Mouse (Mus musculus) megakaryocyte progenitor cell, adult 5-6 weeks (primary cell): ENCODE results near the gene Col12a1. TPM values are rescaled to one million over a fixed set of nuclear protein-coding genes. Genes with fewer than 3 reads are reported as not detected.

Experiments used
- ATAC-seq: replicated peaks from 2 replicates; pipeline ENCODE4 v1.8.0; 2016; ENCODE audit warnings: mild to moderate bottlenecking, moderate TSS enrichment, inconsistent platforms; ENCODE audit not compliant: poor library complexity
- total RNA-seq, 2 experiments: library from RNA; stranded (forward) in 1 of 2; stranded (reverse) in 1 of 2; fragments of 157-497, 149-512 nt in 1 of 2; fragments of 200-1000 nt in 1 of 2; gene quantifications; 2 replicates each; pipeline versions ENCODE4 v1.2.3 to v1.2.4; 2015 to 2017

Gene Col12a1
- total RNA-seq, 2 experiments from 2014 or later, result not detected

DNA sequence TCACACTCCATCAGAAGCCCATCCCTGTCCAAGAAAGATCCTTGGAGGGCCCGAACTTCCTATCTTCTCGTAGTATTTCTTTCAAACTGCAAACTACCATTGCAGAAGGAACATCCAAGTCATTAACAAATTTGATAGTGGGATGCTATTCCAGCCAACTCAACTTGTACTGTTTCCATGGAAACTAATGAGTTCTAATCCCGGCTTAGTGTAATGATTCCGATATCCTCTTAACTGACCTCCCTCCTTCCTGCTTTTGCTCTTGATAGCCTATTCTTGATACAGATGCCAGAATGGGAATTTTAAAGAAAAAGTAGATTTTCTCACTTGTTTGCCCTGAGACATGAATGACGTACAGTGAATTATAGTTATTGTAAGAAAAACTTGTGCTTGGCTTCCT lies 112.5 kb downstream of the Col12a1 start:
- ATAC-seq, result no peak

DNA sequence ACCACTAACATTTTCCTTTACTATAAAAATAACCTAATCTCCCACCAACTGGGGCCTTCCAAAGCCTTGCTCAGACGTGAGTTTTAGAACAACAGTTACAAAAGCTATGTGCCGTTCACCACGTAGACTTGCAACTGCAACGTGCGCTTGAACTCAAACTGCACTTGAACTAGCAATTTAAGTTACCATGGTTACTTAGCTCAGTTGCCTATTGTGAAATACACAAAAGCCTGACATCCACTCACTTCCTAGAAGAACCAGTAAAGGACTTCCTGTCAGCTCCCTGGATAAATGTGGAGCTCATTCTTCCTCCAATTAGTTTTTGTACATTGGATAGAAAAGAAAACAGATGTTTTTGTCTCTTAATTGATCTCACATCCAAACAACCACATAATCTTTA lies 112.9 kb downstream of the Col12a1 start:
- no peak for ATAC-seq

DNA sequence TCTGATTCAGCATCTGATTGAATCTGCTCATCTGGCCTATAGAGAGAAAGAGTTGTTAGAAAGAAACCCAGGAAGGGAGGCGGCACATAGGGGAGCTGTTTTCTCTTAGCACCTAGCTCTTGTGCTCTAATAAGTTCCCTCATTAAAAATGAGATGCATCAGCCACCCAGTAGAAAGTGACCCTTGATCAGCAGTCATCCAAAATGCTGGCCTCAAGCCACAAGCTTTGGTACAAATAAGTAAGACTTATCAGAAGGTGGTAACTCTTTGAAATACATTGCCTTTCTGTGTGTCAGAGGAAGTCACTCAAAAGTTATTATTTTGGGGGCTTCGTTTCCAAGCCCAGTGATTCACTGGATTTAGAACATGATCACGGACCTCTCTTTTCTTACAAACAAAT lies 114.1 kb downstream of the Col12a1 start:
- ATAC-seq, result no peak

DNA sequence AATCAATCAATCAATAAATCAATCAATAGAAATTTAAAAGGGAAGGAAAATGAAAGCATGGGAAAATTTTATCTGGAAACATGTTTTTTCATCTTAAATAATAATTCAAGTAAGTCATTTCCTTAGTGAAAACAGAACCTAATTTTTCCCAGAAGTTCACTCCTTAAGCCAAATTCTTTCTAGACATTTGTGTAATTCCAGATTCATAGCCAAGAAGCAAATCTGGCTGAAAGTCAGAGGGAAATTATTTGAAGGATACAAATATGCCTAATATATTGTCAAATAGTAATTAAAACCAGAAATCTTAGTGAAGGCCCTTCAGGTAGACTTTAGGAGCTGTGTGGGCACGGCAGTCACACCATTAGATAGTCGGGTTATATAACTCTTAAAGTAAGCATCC lies 115.2 kb downstream of the Col12a1 start:
- ATAC-seq, result no peak

DNA sequence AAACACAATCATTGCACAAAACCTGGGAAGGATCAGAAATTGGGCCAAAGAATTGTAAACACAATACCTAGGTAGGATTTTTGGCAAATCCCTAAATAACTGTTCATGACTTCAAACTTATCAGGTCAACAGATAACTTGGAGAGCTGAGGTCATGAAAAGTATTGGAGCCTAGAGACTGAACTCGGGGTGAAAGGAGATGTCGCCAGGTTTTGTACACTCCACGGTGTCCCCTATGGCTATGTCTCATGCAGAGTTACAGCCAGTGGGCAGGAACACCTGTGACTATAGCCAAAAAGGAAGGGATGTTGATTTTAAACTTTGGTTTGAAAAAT lies 118.4 kb downstream of the Col12a1 start:
- no peak for ATAC-seq

DNA sequence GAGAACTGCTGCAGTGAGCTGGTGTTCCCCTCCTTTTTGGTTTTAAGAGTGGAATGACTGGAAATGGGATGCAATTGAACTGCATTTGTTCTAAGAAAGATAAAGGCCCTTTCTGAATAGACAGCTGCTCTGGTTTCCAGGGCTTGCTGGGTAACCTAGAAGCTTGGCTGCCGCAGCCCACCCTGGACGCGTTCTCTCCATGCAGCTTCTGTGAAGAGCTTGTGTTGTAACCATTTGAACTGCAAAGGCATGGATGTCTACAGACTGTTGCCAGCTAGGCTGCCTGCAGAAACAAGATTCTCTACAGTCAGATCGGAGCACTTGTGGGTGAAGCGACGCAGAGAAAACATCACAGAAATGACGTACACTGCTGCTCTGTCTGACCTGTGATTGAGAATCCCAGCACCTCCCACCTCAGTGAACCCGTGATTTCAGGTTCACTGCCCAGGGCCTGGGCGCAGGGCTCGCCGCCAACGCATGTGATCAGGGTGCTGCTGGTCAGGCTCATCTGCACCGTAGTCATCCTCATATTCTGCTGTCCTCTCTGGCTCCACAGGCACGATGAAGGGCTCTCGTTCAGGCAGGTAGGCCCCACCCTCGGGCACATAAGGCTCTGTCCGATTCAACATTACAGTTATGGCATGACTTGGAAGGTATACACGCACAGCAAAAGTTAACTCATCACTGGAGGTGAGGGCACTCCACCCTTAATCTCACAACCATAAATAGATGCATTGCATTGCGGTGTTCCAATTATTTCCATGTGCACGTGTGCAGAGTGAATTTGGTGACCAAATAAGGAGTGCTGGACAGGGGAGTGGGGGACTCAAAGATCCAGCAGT lies 119.0 kb downstream of the Col12a1 start:
- no peak for ATAC-seq

DNA sequence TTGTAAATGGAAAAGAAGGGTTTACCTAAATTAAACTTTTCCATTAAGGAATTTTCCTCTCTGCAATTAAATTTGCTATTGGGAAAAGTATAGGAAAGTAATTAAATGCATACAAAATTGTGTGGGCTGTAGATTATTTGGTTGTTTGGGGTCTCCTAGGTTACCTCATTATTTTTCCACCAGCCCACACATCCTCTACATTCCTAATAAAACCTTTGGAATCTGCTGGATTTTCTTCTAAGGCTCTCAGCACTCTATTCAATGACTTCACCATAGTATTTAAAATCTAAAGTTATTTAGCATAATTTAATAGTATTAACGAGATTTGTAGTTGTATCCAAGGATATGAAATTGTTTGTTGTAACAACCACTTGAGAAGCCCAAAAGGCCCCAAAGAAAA lies 120.1 kb downstream of the Col12a1 start:
- ATAC-seq, result no peak

DNA sequence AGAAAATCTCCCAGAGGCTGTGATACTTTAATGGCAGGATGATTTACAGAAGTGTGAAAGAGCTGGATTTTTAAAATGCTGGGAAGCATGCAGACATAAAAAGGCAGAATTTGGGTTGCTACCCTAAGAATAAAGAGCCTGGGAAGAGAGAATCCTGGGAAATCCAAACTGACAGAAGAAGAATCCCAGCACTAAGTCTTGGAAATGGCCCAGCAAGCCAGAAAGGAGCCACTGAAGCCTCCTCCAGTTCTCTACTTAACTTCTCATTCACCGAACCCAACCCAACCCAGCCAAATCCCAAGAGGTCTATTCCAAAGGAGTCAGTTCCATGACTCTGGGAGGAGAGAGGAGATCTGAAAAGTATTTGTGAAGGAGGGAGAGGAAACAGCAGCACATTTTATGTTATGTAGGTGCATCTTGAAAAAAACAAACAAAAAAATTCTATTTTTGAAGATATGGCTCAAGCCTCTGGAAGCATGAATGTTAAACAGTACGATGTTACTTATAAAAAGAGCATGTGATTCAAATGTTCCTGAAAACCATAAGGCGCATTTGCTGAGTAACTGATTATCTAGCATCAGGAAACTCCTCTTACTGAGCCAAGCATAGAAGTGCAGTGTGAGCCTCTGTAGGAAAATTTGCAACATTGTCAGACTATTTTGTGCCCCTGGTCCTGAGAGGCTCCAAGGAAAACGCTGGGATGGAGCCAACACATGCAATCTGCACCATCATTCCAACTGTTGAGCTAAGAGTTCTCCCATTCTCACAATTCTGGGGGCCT lies 132.0 kb downstream of the Col12a1 start:
- no peak for ATAC-seq

DNA sequence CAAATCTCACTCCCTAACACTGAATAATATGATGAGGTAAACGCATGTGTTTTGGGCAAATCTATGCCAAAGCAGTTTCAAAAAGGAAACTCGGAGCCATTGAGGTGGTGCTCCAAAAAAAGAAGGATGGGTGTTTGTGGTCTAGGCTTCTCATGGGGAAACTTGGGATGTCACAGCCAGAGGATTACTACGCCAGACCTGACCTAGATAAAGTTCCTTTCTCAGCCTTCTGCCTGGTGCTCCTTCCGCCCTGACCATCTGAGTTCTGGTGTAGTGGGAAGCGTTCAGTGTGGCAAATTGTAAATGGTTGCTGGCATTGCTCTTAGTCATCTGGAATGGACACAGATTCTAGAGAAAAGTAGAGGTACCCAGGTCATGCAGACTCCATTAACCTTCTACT lies 151.8 kb downstream of the Col12a1 start:
- no peak for ATAC-seq

DNA sequence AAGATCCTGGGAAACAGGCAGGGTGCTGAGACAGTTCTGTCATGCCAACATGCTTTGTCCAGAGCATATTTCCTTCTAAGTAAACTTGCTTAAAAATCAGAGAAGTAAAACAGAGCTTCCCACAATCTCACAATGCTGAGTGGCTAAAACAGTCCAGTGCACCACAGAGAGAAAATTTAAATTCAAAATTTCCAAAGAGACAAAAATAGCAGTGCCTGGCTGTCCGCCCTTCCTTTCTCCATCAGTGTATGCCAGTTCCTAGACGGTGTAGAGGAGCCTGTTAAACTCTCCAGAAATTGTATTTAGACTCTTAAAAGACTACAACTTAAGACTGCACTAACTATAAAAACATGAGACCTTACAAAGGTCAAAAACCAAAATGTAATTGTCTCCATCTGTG lies 165.3 kb downstream of the Col12a1 start:
- ATAC-seq, result no peak

Other genes starting within 250 kb of the Col12a1 start
- gene Cox7a2, start 41.0 kb upstream of the Col12a1 start, total RNA-seq (2015), result 482 and 517 TPM in 2 replicates
- gene Cox7a2, start 41.0 kb upstream of the Col12a1 start, total RNA-seq (2017), result 92.4 and 175 TPM in 2 replicates
- 77.2 and 89.3 TPM in 2 replicates for gene Tmem30a, start 74.7 kb upstream of the Col12a1 start, total RNA-seq (2015)
- 78.9 and 95.5 TPM in 2 replicates for gene Tmem30a, start 74.7 kb upstream of the Col12a1 start, total RNA-seq (2017)